Mouse (Mus musculus): ENCODE results near the gene Rp9.
"Not testable (repeated sequence)": the region's sequence is repeated elsewhere in the genome, so short reads cannot be mapped to it uniquely, and the experiment has no call there.

The Rp9 gene

GRCm38 (mm10) chr9:22461946-22462345 lies 7.6 kb downstream of the Rp9 start:
- DNase-seq (ENCODE audit: low spot score in 2 of 2) = no peak

- no peak for DNase-seq (ENCODE audit: low spot score in 2 of 2)
These were observed 12.3 kb downstream of the Rp9 start for GRCm38 (mm10) chr9:22457142-22457835.

- DNase-seq (ENCODE audit: low spot score in 2 of 2) = no peak
These were observed 14.5 kb downstream of the Rp9 start for GRCm38 (mm10) chr9:22455041-22455440.

GRCm38 (mm10) chr9:22453990-22454389 lies 15.6 kb downstream of the Rp9 start, which contains the start of gene Gm17545:
Gm17545 (plus strand) TSS chr9:22454290.
- DNase-seq (ENCODE audit: low spot score in 2 of 2) = not testable (repeated sequence)

- DNase-seq (ENCODE audit: low spot score in 2 of 2) = no peak
These were observed 16.0 kb downstream of the Rp9 start for GRCm38 (mm10) chr9:22453501-22453924.

GRCm38 (mm10) chr9:22452697-22453096 lies 16.8 kb downstream of the Rp9 start:
- DNase-seq (ENCODE audit: low spot score in 2 of 2) = no peak

- DNase-seq (ENCODE audit: low spot score in 2 of 2) = no peak
These were observed 20.3 kb downstream of the Rp9 start for GRCm38 (mm10) chr9:22449209-22449608.

- DNase-seq (ENCODE audit: low spot score in 2 of 2) = no peak
These were observed 21.1 kb downstream of the Rp9 start for GRCm38 (mm10) chr9:22448420-22448819.

GRCm38 (mm10) chr9:22447213-22447612 lies 22.3 kb downstream of the Rp9 start:
- DNase-seq (ENCODE audit: low spot score in 2 of 2) = no peak

GRCm38 (mm10) chr9:22445123-22445522 lies 24.4 kb downstream of the Rp9 start:
- no peak for DNase-seq (ENCODE audit: low spot score in 2 of 2)

GRCm38 (mm10) chr9:22443157-22443556 lies 26.4 kb downstream of the Rp9 start:
- DNase-seq (ENCODE audit: low spot score in 2 of 2) = no peak

- no peak for DNase-seq (ENCODE audit: low spot score in 2 of 2)
These were observed 30.7 kb downstream of the Rp9 start for GRCm38 (mm10) chr9:22438826-22439225.

GRCm38 (mm10) chr9:22434101-22434500 lies 35.4 kb downstream of the Rp9 start:
- no peak for DNase-seq (ENCODE audit: low spot score in 2 of 2)

- no peak for DNase-seq (ENCODE audit: low spot score in 2 of 2)
These were observed 36.3 kb downstream of the Rp9 start for GRCm38 (mm10) chr9:22433221-22433620.

- no peak for DNase-seq (ENCODE audit: low spot score in 2 of 2)
These were observed 39.2 kb downstream of the Rp9 start for GRCm38 (mm10) chr9:22430315-22430840.

- no peak for DNase-seq (ENCODE audit: low spot score in 2 of 2)
These were observed 39.9 kb downstream of the Rp9 start for GRCm38 (mm10) chr9:22429533-22430241.

GRCm38 (mm10) chr9:22428666-22429410 lies 40.7 kb downstream of the Rp9 start:
- DNase-seq (ENCODE audit: low spot score in 2 of 2) = no peak

GRCm38 (mm10) chr9:22428028-22428665 lies 41.4 kb downstream of the Rp9 start:
- no peak for DNase-seq (ENCODE audit: low spot score in 2 of 2)

- DNase-seq (ENCODE audit: low spot score in 2 of 2) = no peak
These were observed 44.8 kb downstream of the Rp9 start for GRCm38 (mm10) chr9:22424719-22425118.

- DNase-seq (ENCODE audit: low spot score in 2 of 2) = no peak
These were observed 45.3 kb downstream of the Rp9 start for GRCm38 (mm10) chr9:22424196-22424595.

- DNase-seq (ENCODE audit: low spot score in 2 of 2) = no peak
These were observed 46.0 kb downstream of the Rp9 start for GRCm38 (mm10) chr9:22423507-22423906.

- no peak for DNase-seq (ENCODE audit: low spot score in 2 of 2)
These were observed 47.0 kb downstream of the Rp9 start for GRCm38 (mm10) chr9:22422559-22422958.
